Mouse (Mus musculus) lung, postnatal 0 days (tissue): ENCODE data around the gene Asic1. TPM values are rescaled to one million over a fixed set of nuclear protein-coding genes. Genes with fewer than 3 reads are reported as not detected.
"Not testable (repeated sequence)": the region's sequence is repeated elsewhere in the genome, so short reads cannot be mapped to it uniquely, and the experiment has no call there.

Experiments used
- ATAC-seq: fragments of 200-750 bp; cut with Nextera tagmentation; 2 replicates; pipeline ENCODE4 v1.8.0; 2017; ENCODE audit warnings: moderate library complexity
- DNase-seq: peaks from one replicate; pipeline ENCODE4 v3.0.0-alpha.2; 2016; ENCODE audit warnings: low spot score
- H3K27ac ChIP-seq: fragments of 300-500 bp; sonication (generic); 2 replicates; pipeline ENCODE4 v1.5.1; 2014; ENCODE audit warnings: antibody characterized with exemption, mild to moderate bottlenecking, low read length, mixed read lengths
- H3K27me3 ChIP-seq: fragments of 300-500 bp; sonication (generic); replicated peaks from 2 replicates; pipeline ENCODE4 v1.6.1; 2014; ENCODE audit warnings: low read length, mixed read lengths; ENCODE audit not compliant: insufficient read depth
- H3K36me3 ChIP-seq: fragments of 300-500 bp; sonication (generic); 2 replicates; pipeline ENCODE4 v1.6.1; 2014; ENCODE audit warnings: low read length, mixed read lengths; ENCODE audit not compliant: insufficient read depth
- H3K4me1 ChIP-seq: fragments of 300-500 bp; sonication (generic); 2 replicates; pipeline ENCODE4 v1.6.1; 2014; ENCODE audit warnings: antibody characterized with exemption, low read depth, low read length, mixed read lengths; ENCODE audit not compliant: insufficient read depth
- H3K4me2 ChIP-seq: fragments of 300-500 bp; sonication (generic); replicated peaks from 2 replicates; pipeline ENCODE4 v1.6.1; 2014; ENCODE audit warnings: low read depth, mild to moderate bottlenecking, low read length, moderate library complexity, mixed read lengths
- H3K4me3 ChIP-seq: fragments of 300-500 bp; sonication (generic); 2 replicates; pipeline ENCODE4 v1.5.1; 2014; ENCODE audit warnings: low read depth, low read length
- H3K9ac ChIP-seq: fragments of 300-500 bp; sonication (generic); replicated peaks from 2 replicates; pipeline ENCODE4 v1.6.1; 2014; ENCODE audit warnings: low read depth, mild to moderate bottlenecking
- H3K9me3 ChIP-seq: fragments of 300-500 bp; sonication (generic); 2 replicates; pipeline ENCODE4 v1.6.1; 2016; ENCODE audit warnings: low read length, mixed read lengths
- CTCF ChIP-seq: IDR thresholded peaks from 2 replicates; pipeline ENCODE4 v1.5.1; 2016; ENCODE audit warnings: antibody characterized with exemption, mild to moderate bottlenecking
- EP300 ChIP-seq: IDR thresholded peaks from 2 replicates; pipeline ENCODE4 v1.6.1; 2016; ENCODE audit warnings: antibody characterized with exemption, mild to moderate bottlenecking, control low read depth
- WGBS: fragments of 180-500 bp; shearing (Covaris S2); extraction: QIAGEN DNeasy Blood & Tissue Kit; methylation state at CpG from one replicate; pipeline ENCODE4 v1.1.7; 2014; 5-methylcytosine and 5-hydroxymethylcytosine counted together
- polyA plus RNA-seq: library from polyadenylated mRNA; unstranded; fragments of >200 nt; fragmentation: Nextera tagmentation; extraction: Ambion mirVana; gene quantifications from 2 replicates; pipeline ENCODE4 v1.2.1, GENCODE M21; 2015

The Asic1 gene
- polyA plus RNA-seq, 1 experiment from 2014 or later: 1.3 TPM

DNA sequence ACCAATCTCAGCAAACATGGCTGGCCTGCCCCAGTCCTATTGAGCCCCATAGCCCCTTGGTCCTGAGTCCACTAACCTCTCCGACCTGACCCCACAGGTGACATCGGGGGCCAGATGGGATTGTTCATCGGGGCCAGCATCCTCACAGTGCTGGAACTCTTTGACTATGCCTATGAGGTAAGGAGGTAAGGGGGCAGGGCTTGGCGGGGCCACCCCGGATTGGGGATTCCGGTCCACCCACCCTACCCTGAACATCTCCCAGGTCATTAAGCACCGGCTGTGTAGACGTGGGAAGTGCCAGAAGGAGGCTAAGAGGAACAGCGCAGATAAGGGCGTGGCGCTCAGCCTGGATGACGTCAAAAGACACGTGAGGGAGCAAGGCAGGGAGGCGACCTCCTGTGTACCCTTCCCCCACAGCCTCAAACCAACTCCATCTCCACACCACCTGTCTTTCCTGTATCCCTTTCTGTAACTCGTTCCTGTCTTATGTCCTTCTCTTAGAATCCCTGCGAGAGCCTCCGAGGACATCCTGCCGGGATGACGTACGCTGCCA lies 28.4 kb downstream of the Asic1 start:
- ATAC-seq (no peak), DNase-seq (no peak)
- 30% methylated on average over 20 of the region's 20 CpGs for WGBS
- H3K9ac ChIP-seq: no peak overlapping the region
- no peaks in the 10 kb centered on the region for H3K9me3 ChIP-seq
- TF ChIP-seq EP300: no peak
- no peak for TF ChIP-seq CTCF
- no peaks in the 10 kb centered on the region for H3K36me3 ChIP-seq
- 0 out of 2 replicates have a peak, but pooled peaks cover 3% of the 10 kb centered on the region for H3K4me1 ChIP-seq
- no peak overlapping the region for H3K27ac ChIP-seq
- H3K27me3 ChIP-seq: no peaks in the 10 kb centered on the region
- H3K4me3 ChIP-seq: no peak overlapping the region
- no peak overlapping the region for H3K4me2 ChIP-seq

DNA sequence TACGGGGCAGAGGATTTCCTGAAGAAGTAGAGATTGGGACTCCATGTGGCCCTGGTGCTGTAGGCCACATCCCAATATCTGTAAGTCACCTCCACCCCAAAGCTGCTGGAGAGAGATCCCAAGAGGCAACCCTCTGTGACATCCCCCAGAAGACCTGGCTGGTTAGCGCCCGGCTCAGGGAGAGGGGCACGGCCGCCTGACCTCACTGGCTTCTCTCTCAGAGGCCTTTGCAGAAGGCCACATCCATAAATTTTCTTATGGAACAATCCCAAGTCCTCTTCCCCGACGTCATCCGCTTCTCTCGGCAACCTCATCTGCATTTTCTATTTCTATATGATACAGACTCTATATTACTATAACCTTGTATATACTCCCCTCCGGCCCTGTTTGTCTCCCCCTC lies 29.5 kb downstream of the Asic1 start:
- 83% methylated on average over 10 of the region's 10 CpGs for WGBS
- no peak for TF ChIP-seq CTCF
- no peak for TF ChIP-seq EP300

DNA sequence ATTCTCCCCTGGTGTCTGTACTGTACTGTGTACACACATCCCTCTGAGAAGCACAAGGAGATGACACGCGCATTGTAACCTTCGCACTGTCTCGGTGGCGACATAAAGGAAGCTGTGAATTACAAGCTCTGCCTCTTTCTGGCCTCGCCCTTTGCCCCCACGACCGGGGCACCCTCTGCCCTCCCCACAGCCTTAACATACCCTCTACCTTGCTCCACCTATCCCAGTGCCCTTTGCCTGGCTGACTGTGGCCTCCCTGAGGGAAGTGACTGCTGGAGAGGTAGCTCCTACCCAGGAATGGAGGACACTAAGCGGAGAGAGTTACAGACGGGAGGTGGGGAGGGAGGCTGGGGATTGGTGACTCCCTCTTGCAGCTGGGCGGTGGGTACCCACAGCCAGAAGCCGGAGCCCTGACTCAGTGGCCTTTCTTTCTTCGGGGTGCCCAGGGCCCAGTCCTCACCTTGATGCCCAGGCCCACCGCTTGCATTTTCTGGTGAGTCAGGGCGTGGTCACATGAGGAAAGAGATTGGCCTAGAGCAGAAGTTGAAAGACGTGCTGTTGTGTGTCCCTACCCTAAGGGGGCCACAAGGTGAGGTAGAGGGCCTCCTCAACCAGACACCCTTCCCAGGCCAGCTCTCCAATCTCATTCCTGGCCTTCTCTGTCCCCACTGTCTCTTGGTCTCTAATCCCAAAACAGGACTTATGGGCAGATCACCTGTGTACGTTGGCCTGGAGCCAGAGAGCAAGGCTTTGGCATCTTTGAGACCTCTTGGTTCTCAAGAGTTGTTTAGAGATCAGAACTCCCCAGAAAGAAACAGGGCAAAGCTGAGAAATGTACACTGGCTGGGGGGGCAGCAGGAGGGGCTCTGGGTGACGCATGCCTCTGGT lies 30.3 kb downstream of the Asic1 start:
- no peaks in the 10 kb centered on the region for H3K27me3 ChIP-seq
- no peak for ATAC-seq
- H3K9ac ChIP-seq: no peak overlapping the region

More for the DNA sequence above, 29.5 kb downstream of the Asic1 start:
- no peaks in the 10 kb centered on the region for H3K9me3 ChIP-seq
- H3K9ac ChIP-seq: no peak overlapping the region
- no peak overlapping the region for H3K27ac ChIP-seq
- no peaks in the 10 kb centered on the region for H3K36me3 ChIP-seq
- no peaks in the 10 kb centered on the region for H3K27me3 ChIP-seq
- H3K4me1 ChIP-seq: peaks cover 3% of the 10 kb centered on the region; the same call in 1 of the 2 replicates
- no peak for ATAC-seq
- H3K4me2 ChIP-seq: no peak overlapping the region
- DNase-seq: no peak
- H3K4me3 ChIP-seq: no peak overlapping the region

GRCm38 (mm10) chr15:99701640-99701998 lies 31.5 kb downstream of the Asic1 start:
- peak overlapping the region; percentile 58; the same call in 1 of the 2 replicates for H3K4me2 ChIP-seq
- WGBS: 43% methylated on average over 16 of the region's 16 CpGs
- not testable (repeated sequence) for H3K36me3 ChIP-seq, H3K4me1 ChIP-seq, H3K27me3 ChIP-seq, H3K9me3 ChIP-seq, ATAC-seq, DNase-seq
- H3K9ac ChIP-seq: peak overlapping the region; percentile 92
- H3K4me3 ChIP-seq: peak overlapping the region; percentile 92
- H3K27ac ChIP-seq: peak overlapping the region; percentile 98; the same call in 1 of the 2 replicates

More for the DNA sequence above, 30.3 kb downstream of the Asic1 start:
- no peak for DNase-seq
- H3K4me3 ChIP-seq: no peak overlapping the region
- no peaks in the 10 kb centered on the region for H3K36me3 ChIP-seq
- WGBS: 78% methylated on average over 18 of the region's 18 CpGs
- peaks cover 3% of the 10 kb centered on the region; the same call in 1 of the 2 replicates for H3K4me1 ChIP-seq
- no peak overlapping the region for H3K4me2 ChIP-seq
- TF ChIP-seq CTCF (no peak), EP300 (no peak)
- H3K9me3 ChIP-seq: no peaks in the 10 kb centered on the region
- H3K27ac ChIP-seq: no peak overlapping the region

DNA sequence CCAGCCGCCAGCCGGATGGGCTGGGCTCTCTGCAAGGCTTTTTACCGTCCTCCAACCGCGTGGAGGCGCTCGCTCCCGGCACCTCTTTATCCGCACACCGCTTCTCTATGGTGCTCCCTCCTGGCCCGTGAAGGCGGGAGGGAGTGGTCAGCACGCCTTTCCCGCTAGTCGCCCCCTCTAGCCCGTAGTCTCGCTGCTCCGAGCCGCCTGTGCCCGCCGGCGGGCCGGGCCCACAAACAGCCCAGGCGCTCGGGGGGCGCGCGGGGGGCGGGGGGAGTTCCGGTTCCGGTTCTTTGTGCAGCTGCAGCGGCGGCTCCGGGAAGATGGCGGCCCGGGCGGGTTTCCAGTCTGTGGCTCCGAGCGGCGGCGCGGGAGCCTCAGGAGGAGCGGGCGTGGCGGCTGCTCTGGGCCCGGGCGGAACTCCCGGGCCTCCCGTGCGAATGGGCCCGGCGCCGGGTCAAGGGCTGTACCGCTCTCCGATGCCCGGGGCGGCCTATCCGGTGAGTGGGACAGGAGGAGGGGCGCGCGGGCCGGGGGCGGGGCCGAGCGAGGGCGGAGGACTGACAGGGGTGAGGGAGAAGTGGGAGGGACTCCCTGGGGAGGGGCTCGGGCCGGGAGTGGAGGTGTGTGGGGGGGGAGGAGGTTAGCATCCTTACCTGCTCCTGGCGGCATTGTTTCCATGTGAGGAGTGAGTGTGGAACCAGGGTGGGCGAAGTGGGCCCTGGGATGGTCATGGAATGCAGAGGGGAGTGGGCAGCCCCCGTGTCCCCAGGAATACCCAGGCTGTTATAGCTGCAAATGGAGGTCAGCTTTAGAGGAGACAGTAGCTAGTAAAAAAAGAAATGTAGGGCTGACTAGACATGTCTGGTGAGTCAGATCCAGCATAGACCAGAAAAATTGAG lies 32.1 kb downstream of the Asic1 start, which contains the start of gene Smarcd1:
TSS of gene Smarcd1 (plus strand) at position 131 of the 902 bp plus-strand sequence.
- Histone ChIP-seq H3K4me1 (peaks cover 3% of the 10 kb centered on the region; the same call in 1 of the 2 replicates), H3K27ac (peak within 1 kb of the TSS; percentile 98), H3K4me2 (peak within 1 kb of the TSS; percentile 58), H3K9ac (peak within 1 kb of the TSS; percentile 92), H3K27me3 (no peaks in the 10 kb centered on the region), H3K36me3 (peaks cover 5% of the 10 kb centered on the region), H3K4me3 (peak within 1 kb of the TSS; percentile 92), H3K9me3 (no peaks in the 10 kb centered on the region)
- peak; percentile 94 for DNase-seq
- 1% methylated on average over 45 of the region's 71 CpGs for WGBS
- TF ChIP-seq CTCF: peak; percentile 91
- TF ChIP-seq EP300: 0 out of 2 replicates have a peak, but pooled peaks have one; percentile 9
- ATAC-seq: peak; percentile 93
